Mouse (Mus musculus) megakaryocyte, embryonic 14.5 days (primary cell): ENCODE data around the gene Hmgxb4. TPM values are rescaled to one million over a fixed set of nuclear protein-coding genes. Genes with fewer than 3 reads are reported as not detected.

Experiments used
- H3K27me3 ChIP-seq: replicated peaks from 2 replicates; pipeline ENCODE3; 2012; ENCODE audit warnings: inconsistent platforms
- H3K36me3 ChIP-seq: replicated peaks from 2 replicates; pipeline ENCODE3; 2012; ENCODE audit warnings: low read length, inconsistent platforms, mixed read lengths
- H3K4me1 ChIP-seq: 2 replicates; pipeline ENCODE4 v1.6.1; 2012; ENCODE audit warnings: inconsistent platforms
- H3K4me3 ChIP-seq: replicated peaks from 2 replicates; pipeline ENCODE3; 2012; ENCODE audit warnings: moderate library complexity, mild to moderate bottlenecking, inconsistent platforms
- H3K9me3 ChIP-seq: 2 replicates; pipeline ENCODE4 v1.6.1; 2012; ENCODE audit warnings: inconsistent platforms
- FLI1 ChIP-seq: IDR thresholded peaks from 2 replicates; pipeline ENCODE4 v1.6.1; 2012; ENCODE audit warnings: low read length, inconsistent platforms, mixed read lengths
- GATA1 ChIP-seq: IDR thresholded peaks from 3 replicates; pipeline ENCODE4 v1.6.1; 2012; ENCODE audit warnings: mixed read lengths, low read length, inconsistent platforms, borderline replicate concordance
- polyA plus RNA-seq: library from polyadenylated mRNA; stranded (reverse); fragments of >175 nt; gene quantifications from 2 replicates; pipeline ENCODE4 v1.2.3, GENCODE M21; 2012; ENCODE audit warnings: low replicate concordance; ENCODE audit not compliant: insufficient read depth

Hmgxb4 gene
- polyA plus RNA-seq, 1 experiment, result 2.9 TPM

DNA sequence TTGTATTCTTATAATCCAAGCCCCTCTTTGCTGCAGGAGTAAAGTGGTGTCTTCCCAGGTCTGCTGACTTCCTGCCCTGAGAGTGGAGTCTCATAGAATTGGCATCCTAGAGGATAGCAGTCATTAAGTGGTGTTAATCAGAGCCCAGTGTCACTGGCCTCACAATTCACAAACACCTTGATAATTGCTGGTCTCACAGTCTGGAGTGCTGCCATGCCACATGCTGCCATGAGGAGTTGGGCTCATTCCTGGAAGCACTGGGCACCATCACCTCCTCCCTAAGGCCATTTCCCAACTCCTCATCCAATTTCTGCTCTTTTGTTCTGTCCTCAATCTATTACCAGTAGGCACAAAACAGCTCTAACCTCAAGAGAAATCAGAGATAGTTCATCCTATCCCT is 42.5 kb downstream of the Hmgxb4 start:
- H3K4me1 ChIP-seq, result peaks cover 80% of the 10 kb centered on the region
- TF ChIP-seq FLI1 (no peak), GATA1 (no peak)
- H3K4me3 ChIP-seq, result peak overlapping the region; percentile 69
- H3K36me3 ChIP-seq, result peaks cover 48% of the 10 kb centered on the region
- no peaks in the 10 kb centered on the region for H3K9me3 ChIP-seq
- H3K27me3 ChIP-seq, result no peaks in the 10 kb centered on the region

DNA sequence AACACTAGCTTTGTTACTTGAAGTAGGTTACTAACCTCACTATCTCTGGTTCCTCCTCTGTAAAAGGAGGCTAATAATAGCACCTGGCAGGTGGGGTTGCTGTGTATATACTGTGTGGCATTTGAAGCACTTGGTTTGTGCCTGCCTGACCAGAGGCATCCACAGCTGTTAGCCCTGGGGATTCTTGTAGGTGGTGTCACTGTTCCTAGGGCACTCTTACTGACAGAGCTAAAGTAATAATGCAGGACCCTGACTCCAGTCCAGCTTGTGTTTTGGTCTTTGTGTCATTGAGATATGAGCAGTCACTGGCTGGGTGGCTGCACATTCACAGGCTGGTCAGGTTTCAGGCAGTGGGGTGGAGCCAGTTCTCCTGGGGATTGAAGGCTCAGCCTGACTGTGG is 45.3 kb downstream of the Hmgxb4 start:
- Histone ChIP-seq H3K4me1 (peaks cover 92% of the 10 kb centered on the region), H3K27me3 (no peaks in the 10 kb centered on the region), H3K36me3 (peaks cover 52% of the 10 kb centered on the region), H3K9me3 (no peaks in the 10 kb centered on the region), H3K4me3 (peak overlapping the region; percentile 57)
- TF ChIP-seq GATA1 (no peak), FLI1 (no peak)

DNA sequence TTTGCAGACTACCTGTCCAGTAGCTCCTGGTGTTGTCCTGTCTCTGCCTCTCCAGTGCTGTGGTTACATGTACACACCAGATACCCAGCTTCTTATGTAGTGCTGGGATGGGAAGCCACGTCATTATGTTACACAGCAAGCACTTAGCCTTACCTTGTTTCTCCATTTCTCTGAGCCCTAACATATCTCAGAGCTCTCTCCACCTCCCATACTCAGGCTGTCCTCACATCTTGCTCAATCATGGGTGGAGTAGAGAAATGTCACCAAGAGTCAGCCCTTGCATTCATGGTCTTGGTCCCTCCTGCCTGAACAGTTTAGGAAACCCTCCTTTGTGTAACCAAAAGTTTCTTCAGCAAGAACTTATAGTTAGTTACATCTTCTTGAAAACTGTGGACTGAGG is 46.6 kb downstream of the Hmgxb4 start:
- H3K4me1 ChIP-seq, result peaks cover 98% of the 10 kb centered on the region
- no peaks in the 10 kb centered on the region for H3K9me3 ChIP-seq

DNA sequence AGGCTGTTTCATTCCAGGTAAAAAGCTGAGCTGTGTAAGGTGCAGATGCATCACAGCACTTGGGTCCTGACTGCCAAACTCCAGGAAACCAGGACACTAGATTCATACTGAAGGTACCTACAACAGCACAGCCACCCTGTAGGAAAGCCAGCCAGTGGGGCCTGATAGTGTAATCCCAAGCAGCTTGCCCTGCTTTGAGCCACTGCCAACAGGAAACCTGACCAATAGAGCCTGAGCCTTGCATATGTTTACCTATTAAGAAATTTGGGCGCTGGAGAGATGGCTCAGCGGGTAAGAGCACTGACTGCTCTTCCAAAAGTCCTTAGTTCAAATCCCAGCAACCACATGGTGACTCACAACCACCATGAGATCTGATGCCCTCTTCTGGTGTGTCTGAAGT is 49.0 kb downstream of the Hmgxb4 start:
- Histone ChIP-seq H3K4me1 (peaks cover 97% of the 10 kb centered on the region), H3K36me3 (peaks cover 57% of the 10 kb centered on the region), H3K9me3 (no peaks in the 10 kb centered on the region), H3K27me3 (no peaks in the 10 kb centered on the region), H3K4me3 (no peak overlapping the region)
- no peak for TF ChIP-seq FLI1
- TF ChIP-seq GATA1, result no peak

More for the DNA sequence above, 46.6 kb downstream of the Hmgxb4 start:
- TF ChIP-seq GATA1 (no peak), FLI1 (no peak)
- H3K36me3 ChIP-seq, result peaks cover 60% of the 10 kb centered on the region
- no peaks in the 10 kb centered on the region for H3K27me3 ChIP-seq
- H3K4me3 ChIP-seq, result peak overlapping the region; percentile 64

DNA sequence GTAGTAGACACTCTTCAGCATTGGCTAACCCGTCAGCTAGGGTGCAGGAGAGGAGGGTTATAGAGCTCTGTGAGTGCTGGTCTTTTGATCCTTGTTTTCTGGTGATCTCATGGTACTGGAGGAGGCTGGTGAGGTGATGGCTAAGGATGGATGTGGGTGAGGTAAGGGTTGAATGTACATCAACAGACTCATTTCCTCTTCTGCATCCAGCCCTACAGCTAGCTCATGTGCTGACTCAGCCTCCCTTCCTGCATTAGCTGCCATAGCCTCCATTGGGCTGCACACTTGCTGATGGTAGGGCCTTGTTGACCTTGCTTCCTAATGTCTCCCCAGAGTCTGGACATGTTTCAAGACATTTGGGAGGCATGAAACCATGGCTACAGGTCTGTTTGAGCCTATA is 49.8 kb downstream of the Hmgxb4 start:
- H3K4me3 ChIP-seq, result peak overlapping the region; percentile 79
- no peaks in the 10 kb centered on the region for H3K27me3 ChIP-seq
- H3K36me3 ChIP-seq, result peaks cover 57% of the 10 kb centered on the region

DNA sequence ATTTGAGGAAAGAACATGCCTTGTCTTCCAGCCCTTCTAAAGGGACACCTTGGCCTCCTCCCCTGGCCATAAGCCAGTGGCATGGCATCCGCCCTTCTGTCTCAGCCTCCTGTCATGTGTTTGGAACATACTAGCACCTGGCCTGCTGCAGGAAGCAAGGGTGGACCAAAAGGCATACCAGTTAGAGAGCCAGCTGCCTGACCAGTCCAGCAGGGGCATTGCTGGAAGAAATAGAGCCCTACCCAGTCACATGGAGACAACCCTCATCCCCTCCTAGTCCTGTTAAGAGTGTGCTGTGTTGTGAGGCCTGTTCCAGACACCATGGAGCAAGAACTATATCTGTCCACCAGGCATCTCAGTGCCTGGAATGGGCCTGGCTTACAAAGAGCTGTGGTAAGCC is 53.1 kb downstream of the Hmgxb4 start:
- H3K9me3 ChIP-seq, result no peaks in the 10 kb centered on the region
- H3K27me3 ChIP-seq, result no peaks in the 10 kb centered on the region
- peak overlapping the region; percentile 43 for H3K4me3 ChIP-seq
- TF ChIP-seq FLI1, result no peak
- no peak for TF ChIP-seq GATA1
- H3K36me3 ChIP-seq, result peaks cover 74% of the 10 kb centered on the region
- H3K4me1 ChIP-seq, result peaks cover 89% of the 10 kb centered on the region

More for the DNA sequence above, 49.8 kb downstream of the Hmgxb4 start:
- peaks cover 97% of the 10 kb centered on the region for H3K4me1 ChIP-seq
- H3K9me3 ChIP-seq, result no peaks in the 10 kb centered on the region
- TF ChIP-seq FLI1, result no peak

DNA sequence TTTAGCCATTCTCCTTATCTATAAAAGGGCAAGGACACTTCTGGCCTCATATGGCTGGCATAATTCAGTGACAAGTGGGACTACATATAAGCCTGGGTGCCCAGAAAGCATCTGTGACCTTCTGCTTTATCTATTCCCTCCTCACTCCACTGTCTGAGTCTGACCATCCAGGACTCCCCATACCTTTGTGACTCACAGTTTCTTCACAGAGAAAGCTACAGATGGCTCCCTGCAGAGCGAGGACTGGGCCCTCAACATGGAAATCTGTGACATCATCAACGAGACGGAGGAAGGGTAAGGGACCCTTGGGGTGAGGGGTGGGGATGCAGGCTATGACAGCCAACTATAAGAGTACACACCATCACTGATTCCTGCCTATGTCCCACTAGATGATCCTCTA is 54.6 kb downstream of the Hmgxb4 start:
- H3K4me1 ChIP-seq, result peaks cover 79% of the 10 kb centered on the region
- no peak for TF ChIP-seq FLI1
- no peaks in the 10 kb centered on the region for H3K9me3 ChIP-seq
- H3K36me3 ChIP-seq, result peaks cover 81% of the 10 kb centered on the region
- no peaks in the 10 kb centered on the region for H3K27me3 ChIP-seq
- H3K4me3 ChIP-seq, result no peak overlapping the region

DNA sequence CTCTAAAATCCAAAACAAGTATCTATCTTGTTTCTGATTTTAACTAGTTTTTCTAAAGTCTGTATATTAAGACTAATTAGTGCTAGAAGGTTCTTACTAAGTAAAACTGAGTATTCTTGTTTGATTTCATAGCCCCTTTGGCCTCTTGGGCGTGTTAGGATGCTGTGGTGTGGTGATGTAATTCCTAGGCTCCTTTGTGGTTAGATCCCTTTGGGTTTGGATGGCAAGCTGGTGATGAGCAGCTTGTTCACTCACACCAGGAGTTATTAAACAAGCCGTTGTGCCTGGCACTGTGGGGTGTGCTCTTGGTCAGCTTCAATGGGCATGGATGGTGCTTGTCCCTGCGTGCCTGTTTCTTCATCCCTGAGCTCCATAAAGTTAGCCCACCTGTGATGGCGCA is 60.2 kb downstream of the Hmgxb4 start:
- no peaks in the 10 kb centered on the region for H3K9me3 ChIP-seq
- no peak overlapping the region for H3K4me3 ChIP-seq
- peaks cover 53% of the 10 kb centered on the region for H3K4me1 ChIP-seq
- TF ChIP-seq FLI1 (no peak), GATA1 (no peak)
- H3K36me3 ChIP-seq, result peaks cover 94% of the 10 kb centered on the region
- no peaks in the 10 kb centered on the region for H3K27me3 ChIP-seq

DNA sequence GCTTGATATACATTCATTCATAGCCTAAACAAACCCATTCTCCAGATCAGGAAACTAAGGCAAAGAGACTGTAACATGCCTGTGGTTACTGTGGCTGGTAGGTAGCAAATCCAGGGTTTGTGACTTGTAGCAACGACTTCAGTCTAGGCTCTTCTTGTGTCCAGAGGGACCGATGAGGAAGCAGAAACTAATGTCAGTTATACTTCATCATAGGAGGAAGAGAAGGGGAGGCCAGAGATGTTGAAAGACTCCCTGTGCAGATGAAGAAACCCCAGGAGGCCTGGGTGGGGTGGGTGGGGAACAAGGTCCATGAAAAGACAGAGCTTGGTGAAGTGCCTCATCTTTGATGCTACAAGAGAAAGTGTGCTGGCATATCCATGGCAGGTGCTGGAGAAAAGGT is 62.5 kb downstream of the Hmgxb4 start:
- peaks cover 96% of the 10 kb centered on the region for H3K36me3 ChIP-seq
- TF ChIP-seq FLI1, result no peak
- H3K9me3 ChIP-seq, result no peaks in the 10 kb centered on the region
- peaks cover 43% of the 10 kb centered on the region for H3K4me1 ChIP-seq
- no peak overlapping the region for H3K4me3 ChIP-seq
- no peaks in the 10 kb centered on the region for H3K27me3 ChIP-seq

DNA sequence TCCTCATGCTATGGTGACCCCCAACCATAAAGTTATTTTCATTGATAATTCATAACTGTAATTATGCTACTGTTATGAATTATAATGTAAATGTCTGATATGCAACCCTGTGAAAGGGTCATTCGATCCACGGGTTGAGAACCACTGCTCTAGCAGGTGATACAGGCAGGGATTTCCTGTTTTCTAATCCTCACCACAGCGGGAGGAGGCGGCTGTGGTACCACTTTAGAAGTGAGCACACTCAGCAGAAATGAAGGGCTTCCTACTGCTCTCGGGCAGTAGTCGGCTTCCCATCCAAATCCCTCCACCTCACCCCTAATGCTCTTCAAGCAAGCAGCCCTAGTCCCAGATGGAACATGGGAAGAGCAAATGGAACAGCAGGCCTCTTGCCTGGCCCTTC is 66.9 kb downstream of the Hmgxb4 start:
- no peak for TF ChIP-seq FLI1
- TF ChIP-seq GATA1, result no peak
- H3K4me3 ChIP-seq, result no peak overlapping the region
- peaks cover 92% of the 10 kb centered on the region for H3K36me3 ChIP-seq

DNA sequence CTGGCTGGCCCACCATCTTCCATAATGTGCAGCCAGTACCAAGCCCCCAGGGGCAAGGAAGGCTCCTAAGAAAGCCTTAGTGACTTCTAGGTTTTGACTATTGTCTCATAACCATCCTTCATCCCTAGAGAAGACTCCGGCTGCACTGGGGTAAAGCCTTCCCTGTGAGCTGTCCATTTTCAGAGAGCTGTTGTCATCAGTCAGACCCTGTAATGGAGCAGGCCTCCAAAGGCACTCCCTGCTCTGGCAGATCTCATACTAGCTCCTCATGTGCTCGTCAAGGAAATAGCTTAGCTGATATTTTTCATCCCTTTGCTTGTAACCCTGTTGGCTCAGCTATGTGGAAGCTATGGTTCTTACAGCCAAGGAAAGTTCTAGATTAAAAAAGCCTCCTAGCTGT is 67.7 kb downstream of the Hmgxb4 start:
- Histone ChIP-seq H3K27me3 (no peaks in the 10 kb centered on the region), H3K4me1 (peaks cover 66% of the 10 kb centered on the region), H3K4me3 (no peak overlapping the region), H3K36me3 (peaks cover 93% of the 10 kb centered on the region), H3K9me3 (no peaks in the 10 kb centered on the region)
- no peak for TF ChIP-seq FLI1
- TF ChIP-seq GATA1, result no peak

More for the DNA sequence above, 66.9 kb downstream of the Hmgxb4 start:
- Histone ChIP-seq H3K27me3 (no peaks in the 10 kb centered on the region), H3K4me1 (peaks cover 72% of the 10 kb centered on the region), H3K9me3 (no peaks in the 10 kb centered on the region)
